Mouse (Mus musculus) G1E (cell line): ENCODE results near the gene Vezt. TPM values are rescaled to one million over a fixed set of nuclear protein-coding genes. Genes with fewer than 3 reads are reported as not detected.

Experiments
- ATAC-seq: 2 replicates; pipeline ENCODE4 v1.8.0; 2016; ENCODE audit warnings: mild to moderate bottlenecking; ENCODE audit not compliant: insufficient number of reproducible peaks, poor library complexity, low FRiP score, severe bottlenecking; ENCODE audit errors: extremely low read depth
- DNase-seq: peaks from one replicate; pipeline ENCODE4 v3.0.0; 2012; ENCODE audit warnings: low spot score
- H3K27me3 ChIP-seq: 2 replicates; pipeline ENCODE4 v1.6.1; 2012; ENCODE audit warnings: mild to moderate bottlenecking, low read length, inconsistent platforms; ENCODE audit not compliant: insufficient read depth
- H3K36me3 ChIP-seq: replicated peaks from 2 replicates; pipeline ENCODE3; 2012; ENCODE audit warnings: mild to moderate bottlenecking, inconsistent platforms
- H3K4me1 ChIP-seq: 2 replicates; pipeline ENCODE4 v1.6.1; 2012; ENCODE audit warnings: low read depth, low read length, inconsistent platforms, mixed read lengths; ENCODE audit not compliant: insufficient read depth
- H3K4me3 ChIP-seq: 2 replicates; pipeline ENCODE4 v1.5.1; 2012; ENCODE audit warnings: low read depth, mild to moderate bottlenecking, inconsistent platforms, low read length, moderate library complexity, mixed read lengths
- H3K9me3 ChIP-seq: replicated peaks from 2 replicates; pipeline ENCODE4 v1.6.1; 2012; ENCODE audit warnings: inconsistent platforms
- CTCF ChIP-seq: IDR thresholded peaks from 2 replicates; pipeline ENCODE4 v1.5.1; 2012; ENCODE audit warnings: low read depth, low read length, inconsistent platforms, mixed read lengths
- GATA1 ChIP-seq: IDR thresholded peaks from 2 replicates; pipeline ENCODE4 v1.6.1; 2012; ENCODE audit warnings: borderline replicate concordance, low read length, inconsistent platforms, mixed read lengths
- GATA2 ChIP-seq: IDR thresholded peaks from 2 replicates; pipeline ENCODE4 v1.6.1; 2012; ENCODE audit warnings: low read depth, low read length, inconsistent platforms, borderline replicate concordance
- POLR2AphosphoS5 ChIP-seq: IDR thresholded peaks from 2 replicates; pipeline ENCODE4 v1.6.1; 2012; ENCODE audit warnings: low read depth, low read length, inconsistent platforms; ENCODE audit not compliant: insufficient replicate concordance
- TAL1 ChIP-seq: conservative IDR thresholded peaks from 2 replicates; pipeline ENCODE4 v1.6.1; 2012; ENCODE audit warnings: low read depth, low read length, inconsistent platforms, mixed read lengths
- polyA plus RNA-seq: library from polyadenylated mRNA; stranded (reverse); fragments of >175 nt; gene quantifications from 2 replicates; pipeline ENCODE4 v1.2.3, GENCODE M21; 2012
- total RNA-seq, 2 experiments: library from RNA; stranded (forward) in 1 of 2; stranded (reverse) in 1 of 2; fragments of 200-1000 nt in 1 of 2; fragments of >200 nt in 1 of 2; fragmentation: Nextera tagmentation in 1 of 2; gene quantifications; 2 replicates each; pipeline ENCODE4 v1.2.3; 2014 to 2017

Vezt gene
- total RNA-seq (2014; fragmentation: Nextera tagmentation) (30.6 and 35.7 TPM in 2 replicates), total RNA-seq (2017) (13.2 and 13.4 TPM in 2 replicates), polyA plus RNA-seq (2.9 and 3.5 TPM in 2 replicates)

GRCm38 (mm10) chr10:94035658-94036374 lies at the start of gene Vezt, which contains the start of gene Fgd6:
TSS of gene Vezt (minus strand) at chr10:94035817.
TSS of gene Fgd6 (plus strand) at chr10:94036001.
- Histone ChIP-seq H3K36me3 (peaks cover 15% of the 10 kb centered on the region), H3K4me1 (peaks cover 25% of the 10 kb centered on the region), H3K9me3 (no peaks in the 10 kb centered on the region), H3K4me3 (peak within 1 kb of the TSS; percentile 92), H3K27me3 (no peaks in the 10 kb centered on the region)
- peak; percentile 89 for DNase-seq
- TF ChIP-seq GATA2 (no peak), TAL1 (no peak), GATA1 (no peak), CTCF (no peak), POLR2AphosphoS5 (no peak)
- ATAC-seq, result peak; percentile 91

GRCm38 (mm10) chr10:94082040-94082734 lies 46.6 kb upstream of the Vezt start:
- TF ChIP-seq POLR2AphosphoS5 (no peak), GATA1 (no peak), GATA2 (no peak), CTCF (no peak), TAL1 (no peak)
- H3K9me3 ChIP-seq, result no peaks in the 10 kb centered on the region
- peaks cover 22% of the 10 kb centered on the region for H3K4me1 ChIP-seq
- ATAC-seq (no peak), DNase-seq (no peak)
- peaks cover 43% of the 10 kb centered on the region for H3K36me3 ChIP-seq
- H3K4me3 ChIP-seq, result no peak overlapping the region
- H3K27me3 ChIP-seq, result no peaks in the 10 kb centered on the region

- Histone ChIP-seq H3K36me3 (peaks cover 41% of the 10 kb centered on the region), H3K4me3 (no peak overlapping the region), H3K9me3 (no peaks in the 10 kb centered on the region), H3K27me3 (no peaks in the 10 kb centered on the region), H3K4me1 (peaks cover 14% of the 10 kb centered on the region)
- DNase-seq (no peak), ATAC-seq (no peak)
- TF ChIP-seq POLR2AphosphoS5 (no peak), TAL1 (no peak), GATA1 (no peak), CTCF (no peak), GATA2 (no peak)
These were observed 45.1 kb upstream of the Vezt start for GRCm38 (mm10) chr10:94080740-94081139.

- no peak for DNase-seq
- H3K4me1 ChIP-seq, result peaks cover 24% of the 10 kb centered on the region
These were observed 41.6 kb upstream of the Vezt start for GRCm38 (mm10) chr10:94076966-94077825.

GRCm38 (mm10) chr10:94072916-94073465 lies 37.4 kb upstream of the Vezt start:
- peak; percentile 79 for ATAC-seq
- TF ChIP-seq TAL1, result peak; percentile 73
- TF ChIP-seq GATA1, result no peak
- no peaks in the 10 kb centered on the region for H3K9me3 ChIP-seq
- H3K27me3 ChIP-seq, result no peaks in the 10 kb centered on the region
- H3K36me3 ChIP-seq, result peaks cover 48% of the 10 kb centered on the region
- H3K4me1 ChIP-seq, result peaks cover 39% of the 10 kb centered on the region
- H3K4me3 ChIP-seq, result peak overlapping the region; percentile 16; the same call in 1 of the 2 replicates
- DNase-seq, result peak; percentile 58

More at GRCm38 (mm10) chr10:94076966-94077825, 41.6 kb upstream of the Vezt start:
- Histone ChIP-seq H3K36me3 (peaks cover 45% of the 10 kb centered on the region), H3K9me3 (no peaks in the 10 kb centered on the region), H3K27me3 (no peaks in the 10 kb centered on the region), H3K4me3 (no peak overlapping the region)
- ATAC-seq, result no peak
- TF ChIP-seq CTCF, result no peak
- TF ChIP-seq POLR2AphosphoS5, result no peak
- TF ChIP-seq GATA1, result no peak
- no peak for TF ChIP-seq TAL1
- TF ChIP-seq GATA2, result no peak
